Mouse (Mus musculus): Measurements from ENCODE around the gene Pdgfc.

DNA sequence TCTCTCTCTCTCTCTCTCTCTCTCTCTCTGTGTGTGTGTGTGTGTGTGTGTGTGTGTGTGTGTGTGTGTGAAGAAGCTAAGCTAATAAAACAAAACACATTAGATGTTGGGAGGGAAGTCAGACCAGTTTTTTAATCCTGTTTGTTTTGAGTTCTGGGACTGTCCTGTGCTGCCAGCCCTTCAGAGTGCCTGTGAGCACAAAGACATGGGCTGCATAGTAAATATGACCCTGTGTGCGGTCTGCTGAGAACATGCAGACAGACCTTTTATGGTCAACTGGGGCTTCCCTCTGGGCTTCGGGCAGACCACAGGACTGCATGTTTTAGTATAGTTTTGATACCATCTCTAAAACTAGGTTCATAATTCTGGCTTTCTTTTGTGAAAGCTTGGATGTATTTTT is 32.3 kb downstream of the Pdgfc start:
- TF ChIP-seq CTCF (IDR thresholded peaks at IDR 0.05; ENCODE audit: borderline replicate concordance, insufficient read depth, low read depth, low read length) (no peak), POLR2A (IDR thresholded peaks at IDR 0.05; ENCODE audit: borderline replicate concordance, insufficient read depth, low read length) (no peak)
